Mouse (Mus musculus) embryonic stem cell, embryonic (primary cell): ENCODE measurements around the gene Tex11.

Experiments
- CTCF ChIA-PET, 4 experiments: fragments of 300-600 bp in 2 of 4; fragments of 350-600 bp in 2 of 4; sonication (Branson Sonifier 250); formaldehyde crosslinking; loops; one replicate each; lab custom pipeline; 2022; ENCODE audit warnings: inconsistent platforms in 2 of 4; lab: Charles Lee
- POLR2A ChIA-PET, 4 experiments: fragments of 300-600 bp in 2 of 4; fragments of 350-600 bp in 2 of 4; sonication (Branson Sonifier 250); formaldehyde crosslinking; loops; one replicate each; lab custom pipeline; 2022; ENCODE audit warnings: antibody characterized with exemption in 4 of 4, inconsistent platforms in 1 of 4; lab: Charles Lee

Gene Tex11

GRCm38 (mm10) chrX:100796041-100796740 is 263.3 kb downstream of the Tex11 start:
- ChIA-PET CTCF (no interaction called here), POLR2A (interaction anchor here in 2 of 4 experiments (0.8 to 2.1 kb wide), 4 partner anchors 11 to 477 kb away, joined by 3 to 6 read pairs (median 3); partner anchors contain the start of gene Med12 (in 1 of the 2))

- POLR2A ChIA-PET = no interaction called here
- CTCF ChIA-PET = no interaction called here
Observed at GRCm38 (mm10) chrX:100789322-100789721, 270.1 kb downstream of the Tex11 start.
